Mouse (Mus musculus): Measurements from ENCODE around the gene Terf2ip. TPM values are rescaled to one million over a fixed set of nuclear protein-coding genes. Genes with fewer than 3 reads are reported as not detected.

Terf2ip gene
- polyA plus RNA-seq (2014; fragmentation: Nextera tagmentation; extraction: Ambion mirVana) = 65.2 and 67.0 TPM in 2 replicates

DNA sequence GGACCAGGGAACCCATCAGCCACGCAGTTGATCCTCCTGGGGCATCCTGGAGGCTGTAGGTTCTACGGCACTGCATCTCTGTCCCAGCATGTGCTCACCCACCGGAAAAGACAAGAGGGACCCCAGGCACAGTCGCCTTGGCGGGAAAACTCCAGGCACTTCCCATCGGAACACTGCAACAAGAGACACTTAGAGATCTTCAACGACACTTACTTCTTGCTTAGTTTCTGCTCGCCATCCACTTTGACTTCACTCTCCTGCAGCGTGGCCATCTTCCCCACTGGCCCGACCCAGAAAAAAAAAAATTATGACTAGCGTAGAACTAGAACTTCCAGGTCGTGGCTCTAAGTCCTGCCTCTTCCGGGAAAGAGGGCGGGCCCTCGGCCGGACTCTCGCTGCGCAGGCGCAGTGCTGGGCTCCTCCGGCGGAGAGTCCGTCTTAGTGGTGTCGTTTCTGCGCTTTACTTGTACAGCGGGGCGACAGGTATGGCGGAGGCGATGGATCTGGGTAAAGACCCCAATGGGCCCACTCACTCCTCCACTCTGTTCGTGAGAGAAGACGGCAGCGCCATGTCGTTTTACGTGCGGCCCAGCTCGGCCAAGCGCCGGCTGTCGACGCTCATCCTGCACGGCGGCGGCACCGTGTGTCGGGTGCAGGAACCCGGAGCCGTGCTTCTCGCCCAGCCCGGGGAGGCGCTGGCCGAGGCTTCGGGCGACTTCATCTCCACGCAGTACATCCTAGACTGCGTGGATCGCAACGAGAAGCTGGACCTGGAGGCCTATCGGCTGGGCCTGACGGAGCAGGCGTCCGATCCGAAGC is at the start of gene Terf2ip, which contains the start of gene Kars:
Terf2ip (plus strand) TSS at position 402 of the 819 bp plus-strand sequence.
Kars (minus strand) TSS at position 327 of the 819 bp plus-strand sequence.
- no peaks in the 10 kb centered on the region for H3K27me3 ChIP-seq (ENCODE audit: control insufficient read depth, insufficient read depth, low read length)
- peak within 1 kb of the TSS; percentile 76 for H3K27ac ChIP-seq (ENCODE audit: low read depth, low read length)
- H3K9ac ChIP-seq (replicated peaks; ENCODE audit: low read depth, low read length) = peak within 1 kb of the TSS; percentile 84
- peaks cover 5% of the 10 kb centered on the region; the same call in 1 of the 2 replicates for H3K36me3 ChIP-seq (ENCODE audit: control insufficient read depth, insufficient read depth, low read length)
- WGBS = under 1% methylated on average over 61 of the region's 61 CpGs
- peak within 1 kb of the TSS; percentile 94 for H3K4me3 ChIP-seq (ENCODE audit: low read depth, low read length)
- H3K4me2 ChIP-seq (ENCODE audit: low read depth, low read length) = peak within 1 kb of the TSS; percentile 89
- peaks cover 18% of the 10 kb centered on the region for H3K4me1 ChIP-seq (ENCODE audit: control insufficient read depth, insufficient read depth, low read length)
- ATAC-seq (ENCODE audit: low read depth) = peak; percentile 94
- H3K9me3 ChIP-seq (ENCODE audit: control insufficient read depth, low read length) = no peaks in the 10 kb centered on the region

GRCm38 (mm10) chr8:111962589-111962988 is 48.6 kb upstream of the Terf2ip start:
- H3K9ac ChIP-seq (replicated peaks; ENCODE audit: low read depth, low read length) = no peak overlapping the region
- no peaks in the 10 kb centered on the region for H3K36me3 ChIP-seq (ENCODE audit: control insufficient read depth, insufficient read depth, low read length)
- no peaks in the 10 kb centered on the region for H3K9me3 ChIP-seq (ENCODE audit: control insufficient read depth, low read length)
- no peaks in the 10 kb centered on the region for H3K4me1 ChIP-seq (ENCODE audit: control insufficient read depth, insufficient read depth, low read length)
- no peak for ATAC-seq (ENCODE audit: low read depth)
- no peak overlapping the region for H3K4me2 ChIP-seq (ENCODE audit: low read depth, low read length)
- no peaks in the 10 kb centered on the region for H3K27me3 ChIP-seq (ENCODE audit: control insufficient read depth, insufficient read depth, low read length)
- H3K4me3 ChIP-seq (ENCODE audit: low read depth, low read length) = no peak overlapping the region
- no peak overlapping the region for H3K27ac ChIP-seq (ENCODE audit: low read depth, low read length)
- WGBS = 84% methylated on average over 1 of the region's 1 CpGs

GRCm38 (mm10) chr8:111963091-111963490 is 48.1 kb upstream of the Terf2ip start:
- 62% methylated on average over 10 of the region's 10 CpGs for WGBS
- no peak overlapping the region for H3K9ac ChIP-seq (replicated peaks; ENCODE audit: low read depth, low read length)
- ATAC-seq (ENCODE audit: low read depth) = no peak
- no peak overlapping the region for H3K4me3 ChIP-seq (ENCODE audit: low read depth, low read length)
- no peaks in the 10 kb centered on the region for H3K27me3 ChIP-seq (ENCODE audit: control insufficient read depth, insufficient read depth, low read length)
- H3K4me2 ChIP-seq (ENCODE audit: low read depth, low read length) = no peak overlapping the region
- H3K4me1 ChIP-seq (ENCODE audit: control insufficient read depth, insufficient read depth, low read length) = no peaks in the 10 kb centered on the region
- no peaks in the 10 kb centered on the region for H3K9me3 ChIP-seq (ENCODE audit: control insufficient read depth, low read length)
- H3K36me3 ChIP-seq (ENCODE audit: control insufficient read depth, insufficient read depth, low read length) = no peaks in the 10 kb centered on the region
- H3K27ac ChIP-seq (ENCODE audit: low read depth, low read length) = no peak overlapping the region

GRCm38 (mm10) chr8:111963546-111963945 is 47.7 kb upstream of the Terf2ip start:
- Histone ChIP-seq H3K4me1 (ENCODE audit: control insufficient read depth, insufficient read depth, low read length) (no peaks in the 10 kb centered on the region), H3K27ac (ENCODE audit: low read depth, low read length) (no peak overlapping the region), H3K4me2 (ENCODE audit: low read depth, low read length) (no peak overlapping the region), H3K27me3 (ENCODE audit: control insufficient read depth, insufficient read depth, low read length) (no peaks in the 10 kb centered on the region), H3K36me3 (ENCODE audit: control insufficient read depth, insufficient read depth, low read length) (no peaks in the 10 kb centered on the region), H3K4me3 (ENCODE audit: low read depth, low read length) (no peak overlapping the region), H3K9ac (replicated peaks; ENCODE audit: low read depth, low read length) (no peak overlapping the region), H3K9me3 (ENCODE audit: control insufficient read depth, low read length) (no peaks in the 10 kb centered on the region)
- no peak for ATAC-seq (ENCODE audit: low read depth)
- WGBS = 83% methylated on average over 4 of the region's 4 CpGs

DNA sequence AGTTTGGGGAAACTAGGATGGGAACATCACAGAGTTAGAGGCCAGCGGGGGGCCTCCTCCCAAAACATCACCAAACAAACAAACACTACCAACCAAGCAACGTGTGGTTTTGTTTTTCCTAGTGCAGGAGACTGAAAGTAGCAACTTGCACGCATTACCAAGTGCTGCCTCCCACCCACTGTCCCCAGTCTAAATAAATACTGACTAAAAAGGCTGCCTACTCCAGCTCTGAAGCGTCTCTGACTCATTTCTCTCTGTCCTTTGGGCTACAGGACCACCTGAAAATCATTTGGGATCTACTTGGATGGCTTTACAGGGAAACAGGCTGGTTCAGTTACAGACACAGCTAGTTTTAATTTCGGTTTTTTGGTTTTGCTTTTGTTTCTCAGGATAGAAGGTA is 46.8 kb upstream of the Terf2ip start:
- Histone ChIP-seq H3K9me3 (ENCODE audit: control insufficient read depth, low read length) (no peaks in the 10 kb centered on the region), H3K9ac (replicated peaks; ENCODE audit: low read depth, low read length) (no peak overlapping the region), H3K27ac (ENCODE audit: low read depth, low read length) (no peak overlapping the region), H3K4me3 (ENCODE audit: low read depth, low read length) (no peak overlapping the region), H3K36me3 (ENCODE audit: control insufficient read depth, insufficient read depth, low read length) (no peaks in the 10 kb centered on the region), H3K27me3 (ENCODE audit: control insufficient read depth, insufficient read depth, low read length) (no peaks in the 10 kb centered on the region), H3K4me1 (ENCODE audit: control insufficient read depth, insufficient read depth, low read length) (no peaks in the 10 kb centered on the region), H3K4me2 (ENCODE audit: low read depth, low read length) (no peak overlapping the region)
- no peak for ATAC-seq (ENCODE audit: low read depth)
- 71% methylated on average over 5 of the region's 5 CpGs for WGBS

DNA sequence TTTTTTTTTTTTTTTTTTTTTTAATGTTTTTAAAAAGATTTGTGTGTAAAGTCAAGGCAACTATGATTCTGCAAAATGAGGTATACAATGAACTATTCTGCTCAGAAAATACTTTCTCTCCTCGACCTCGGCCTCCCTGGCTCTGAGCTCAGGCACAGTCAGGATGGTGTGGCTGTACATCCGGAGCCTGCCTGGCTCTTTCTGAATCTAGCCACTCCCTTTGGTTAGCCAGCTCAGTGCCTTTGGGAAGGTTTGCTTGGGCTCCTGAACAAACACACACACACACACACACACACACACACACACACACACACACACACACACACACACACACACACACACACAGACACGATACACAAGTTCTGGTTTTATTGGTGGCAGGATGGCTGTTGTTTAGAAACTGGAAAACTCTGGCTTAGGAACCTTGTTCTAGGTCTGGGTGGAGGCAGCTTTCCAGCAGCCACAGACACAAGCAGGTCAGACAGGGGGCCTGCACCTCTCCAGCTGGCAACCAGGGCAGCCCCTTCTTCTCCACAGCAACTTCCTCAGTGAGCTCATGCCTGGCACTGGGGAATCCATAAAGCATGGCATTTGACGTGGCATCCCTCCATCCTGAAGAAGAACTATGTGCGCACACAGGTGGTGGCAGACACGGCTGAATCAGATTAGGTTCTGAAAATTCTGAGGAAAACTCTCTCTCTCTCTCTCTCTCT is 46.2 kb upstream of the Terf2ip start:
- Histone ChIP-seq H3K27ac (ENCODE audit: low read depth, low read length) (no peak overlapping the region), H3K4me1 (ENCODE audit: control insufficient read depth, insufficient read depth, low read length) (no peaks in the 10 kb centered on the region), H3K9me3 (ENCODE audit: control insufficient read depth, low read length) (no peaks in the 10 kb centered on the region), H3K4me3 (ENCODE audit: low read depth, low read length) (no peak overlapping the region), H3K36me3 (ENCODE audit: control insufficient read depth, insufficient read depth, low read length) (no peaks in the 10 kb centered on the region), H3K27me3 (ENCODE audit: control insufficient read depth, insufficient read depth, low read length) (no peaks in the 10 kb centered on the region), H3K4me2 (ENCODE audit: low read depth, low read length) (no peak overlapping the region), H3K9ac (replicated peaks; ENCODE audit: low read depth, low read length) (no peak overlapping the region)
- ATAC-seq (ENCODE audit: low read depth) = no peak
- WGBS = 80% methylated on average over 7 of the region's 7 CpGs

DNA sequence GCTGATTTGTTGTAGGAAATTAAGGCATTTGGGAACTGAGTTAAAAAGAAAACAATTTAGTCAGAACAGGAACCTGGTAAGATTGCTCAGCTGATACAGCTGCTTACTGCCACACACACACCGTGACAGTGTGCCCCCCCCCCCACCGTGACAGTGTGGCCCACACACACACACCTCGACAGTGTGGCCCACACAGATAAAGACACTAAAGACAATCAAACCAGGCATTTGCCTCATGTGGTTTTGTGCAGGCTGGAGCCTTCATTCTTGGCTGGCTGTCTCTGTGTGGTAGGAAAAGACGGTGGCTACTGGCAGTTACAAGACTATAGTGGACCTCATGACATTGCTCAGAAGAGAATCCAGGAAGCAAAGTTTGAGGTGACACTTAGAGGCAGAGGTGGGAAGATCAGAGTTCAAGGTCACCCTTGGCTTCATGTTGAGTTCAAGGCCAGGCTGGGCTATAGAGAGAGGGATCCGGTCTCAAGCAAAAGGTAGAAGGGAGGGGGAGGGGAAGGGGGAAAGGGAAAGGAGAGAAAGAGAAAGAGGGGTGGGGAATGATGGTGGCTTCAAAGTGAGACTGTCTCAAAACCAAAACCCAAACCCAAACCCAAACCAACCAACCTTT is 43.8 kb upstream of the Terf2ip start:
- Histone ChIP-seq H3K36me3 (ENCODE audit: control insufficient read depth, insufficient read depth, low read length) (no peaks in the 10 kb centered on the region), H3K4me1 (ENCODE audit: control insufficient read depth, insufficient read depth, low read length) (no peaks in the 10 kb centered on the region), H3K27ac (ENCODE audit: low read depth, low read length) (no peak overlapping the region), H3K4me2 (ENCODE audit: low read depth, low read length) (no peak overlapping the region), H3K4me3 (ENCODE audit: low read depth, low read length) (no peak overlapping the region), H3K9ac (replicated peaks; ENCODE audit: low read depth, low read length) (no peak overlapping the region), H3K27me3 (ENCODE audit: control insufficient read depth, insufficient read depth, low read length) (no peaks in the 10 kb centered on the region), H3K9me3 (ENCODE audit: control insufficient read depth, low read length) (no peaks in the 10 kb centered on the region)
- WGBS = 81% methylated on average over 5 of the region's 5 CpGs
- no peak for ATAC-seq (ENCODE audit: low read depth)

GRCm38 (mm10) chr8:111968541-111968940 is 42.7 kb upstream of the Terf2ip start:
- Histone ChIP-seq H3K27me3 (ENCODE audit: control insufficient read depth, insufficient read depth, low read length) (no peaks in the 10 kb centered on the region), H3K4me2 (ENCODE audit: low read depth, low read length) (no peak overlapping the region), H3K27ac (ENCODE audit: low read depth, low read length) (no peak overlapping the region), H3K9me3 (ENCODE audit: control insufficient read depth, low read length) (no peaks in the 10 kb centered on the region), H3K4me3 (ENCODE audit: low read depth, low read length) (no peak overlapping the region), H3K36me3 (ENCODE audit: control insufficient read depth, insufficient read depth, low read length) (no peaks in the 10 kb centered on the region), H3K4me1 (ENCODE audit: control insufficient read depth, insufficient read depth, low read length) (no peaks in the 10 kb centered on the region), H3K9ac (replicated peaks; ENCODE audit: low read depth, low read length) (no peak overlapping the region)
- 81% methylated on average over 10 of the region's 10 CpGs for WGBS
- no peak for ATAC-seq (ENCODE audit: low read depth)

DNA sequence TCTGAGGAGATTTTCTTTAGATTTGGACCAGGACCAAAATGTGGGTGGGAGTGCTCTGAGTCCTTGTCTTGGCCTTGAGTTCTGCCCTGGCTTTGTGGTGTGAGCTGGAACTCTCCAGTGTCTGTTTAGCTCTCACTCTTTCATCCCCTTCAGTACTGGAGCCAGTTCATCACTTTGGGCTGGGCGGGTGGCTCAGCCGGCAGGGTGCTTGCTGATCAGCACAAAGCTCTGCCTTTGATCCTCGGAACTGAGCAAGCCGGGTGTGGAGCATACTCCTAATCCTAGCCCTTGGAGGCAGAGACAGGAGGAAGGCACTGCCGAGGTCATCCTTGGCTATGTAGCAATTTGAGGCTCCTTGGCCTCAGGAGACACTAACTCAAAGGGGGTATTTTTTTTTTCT is 42.2 kb upstream of the Terf2ip start:
- Histone ChIP-seq H3K9ac (replicated peaks; ENCODE audit: low read depth, low read length) (no peak overlapping the region), H3K4me1 (ENCODE audit: control insufficient read depth, insufficient read depth, low read length) (no peaks in the 10 kb centered on the region), H3K9me3 (ENCODE audit: control insufficient read depth, low read length) (no peaks in the 10 kb centered on the region), H3K4me3 (ENCODE audit: low read depth, low read length) (no peak overlapping the region), H3K27me3 (ENCODE audit: control insufficient read depth, insufficient read depth, low read length) (no peaks in the 10 kb centered on the region), H3K27ac (ENCODE audit: low read depth, low read length) (no peak overlapping the region), H3K36me3 (ENCODE audit: control insufficient read depth, insufficient read depth, low read length) (no peaks in the 10 kb centered on the region), H3K4me2 (ENCODE audit: low read depth, low read length) (no peak overlapping the region)
- WGBS = 36% methylated on average over 5 of the region's 5 CpGs
- ATAC-seq (ENCODE audit: low read depth) = no peak
